Mouse (Mus musculus) limb, embryonic 12.5 days (tissue): ENCODE data around the gene Atp8b5. TPM values are rescaled to one million over a fixed set of nuclear protein-coding genes. Genes with fewer than 3 reads are reported as not detected.

ENCODE experiments used
- ATAC-seq: fragments of 200-750 bp; cut with Nextera tagmentation; 2 replicates; pipeline ENCODE4 v1.8.0; 2017; ENCODE audit warnings: low read depth, moderate TSS enrichment; ENCODE audit not compliant: insufficient number of reproducible peaks, insufficient read depth, low FRiP score, low TSS enrichment
- H3K27ac ChIP-seq: fragments of 300-500 bp; sonication (generic); 2 replicates; pipeline ENCODE4 v1.5.1; 2016; ENCODE audit warnings: mild to moderate bottlenecking, moderate library complexity
- H3K27me3 ChIP-seq: fragments of 300-500 bp; sonication (generic); 2 replicates; pipeline ENCODE4 v1.6.1; 2016; ENCODE audit warnings: mild to moderate bottlenecking, moderate library complexity
- H3K36me3 ChIP-seq: fragments of 300-500 bp; sonication (generic); 2 replicates; pipeline ENCODE4 v1.6.1; 2016; ENCODE audit warnings: mild to moderate bottlenecking, moderate library complexity
- H3K4me1 ChIP-seq: fragments of 300-500 bp; sonication (generic); replicated peaks from 2 replicates; pipeline ENCODE4 v1.6.1; 2016
- H3K4me2 ChIP-seq: fragments of 300-500 bp; sonication (generic); 2 replicates; pipeline ENCODE4 v1.6.1; 2016; ENCODE audit warnings: mild to moderate bottlenecking, moderate library complexity
- H3K4me3 ChIP-seq: fragments of 300-500 bp; sonication (generic); replicated peaks from 2 replicates; pipeline ENCODE4 v1.5.1; 2016; ENCODE audit warnings: mild to moderate bottlenecking
- H3K9ac ChIP-seq: fragments of 300-500 bp; sonication (generic); replicated peaks from 2 replicates; pipeline ENCODE4 v1.6.1; 2016; ENCODE audit warnings: mild to moderate bottlenecking, moderate library complexity
- H3K9me3 ChIP-seq: fragments of 300-500 bp; sonication (generic); 2 replicates; pipeline ENCODE4 v1.6.1; 2016; ENCODE audit warnings: mild to moderate bottlenecking, moderate library complexity
- WGBS: fragments of 180-500 bp; shearing (Covaris S2); methylation state at CpG from one replicate; pipeline ENCODE4 v1.1.7; 2016; 5-methylcytosine and 5-hydroxymethylcytosine counted together
- polyA plus RNA-seq: library from polyadenylated mRNA; unstranded; fragments of >200 nt; fragmentation: Nextera tagmentation; extraction: Ambion mirVana; gene quantifications from 2 replicates; pipeline ENCODE4 v1.2.1, GENCODE M21; 2016

The Atp8b5 gene
- polyA plus RNA-seq, 1 experiment from 2014 or later, result 0.60 TPM

- ATAC-seq, result no peak
- 72% methylated on average over 11 of the region's 11 CpGs for WGBS
- H3K36me3 ChIP-seq, result no peaks in the 10 kb centered on the region
- H3K27me3 ChIP-seq, result no peaks in the 10 kb centered on the region; the same call in none of the 2 replicates
- no peak overlapping the region for H3K27ac ChIP-seq
- no peak overlapping the region for H3K4me2 ChIP-seq
- H3K4me1 ChIP-seq, result no peaks in the 10 kb centered on the region; the same call in 1 of the 2 replicates
- 0 out of 2 replicates have a peak, but pooled peaks cover 3% of the 10 kb centered on the region for H3K9me3 ChIP-seq
- no peak overlapping the region for H3K9ac ChIP-seq
- no peak overlapping the region for H3K4me3 ChIP-seq
Observed at GRCm38 (mm10) chr4:43364914-43365560, 98.1 kb downstream of the Atp8b5 start.

- Histone ChIP-seq H3K4me1 (no peaks in the 10 kb centered on the region; the same call in 1 of the 2 replicates), H3K27ac (no peak overlapping the region), H3K4me3 (no peak overlapping the region), H3K9me3 (no peaks in the 10 kb centered on the region), H3K4me2 (no peak overlapping the region), H3K27me3 (no peaks in the 10 kb centered on the region; the same call in 1 of the 2 replicates), H3K36me3 (no peaks in the 10 kb centered on the region), H3K9ac (no peak overlapping the region)
- no peak for ATAC-seq
- 88% methylated on average over 5 of the region's 5 CpGs for WGBS
Observed at GRCm38 (mm10) chr4:43367295-43367694, 100.3 kb downstream of the Atp8b5 start.

- Histone ChIP-seq H3K4me1 (no peaks in the 10 kb centered on the region; the same call in 1 of the 2 replicates), H3K4me3 (no peak overlapping the region), H3K9me3 (no peaks in the 10 kb centered on the region), H3K4me2 (no peak overlapping the region), H3K27me3 (no peaks in the 10 kb centered on the region; the same call in 1 of the 2 replicates), H3K9ac (no peak overlapping the region), H3K36me3 (no peaks in the 10 kb centered on the region), H3K27ac (no peak overlapping the region)
- WGBS, result 93% methylated on average over 9 of the region's 9 CpGs
- ATAC-seq, result no peak
Observed at GRCm38 (mm10) chr4:43367787-43368186, 100.8 kb downstream of the Atp8b5 start.

GRCm38 (mm10) chr4:43371406-43371805 lies 104.4 kb downstream of the Atp8b5 start:
- WGBS, result 60% methylated on average over 11 of the region's 11 CpGs
- no peaks in the 10 kb centered on the region for H3K9me3 ChIP-seq
- H3K27ac ChIP-seq, result no peak overlapping the region
- H3K4me2 ChIP-seq, result no peak overlapping the region
- no peaks in the 10 kb centered on the region; the same call in 1 of the 2 replicates for H3K27me3 ChIP-seq
- H3K9ac ChIP-seq, result no peak overlapping the region
- no peak for ATAC-seq
- H3K36me3 ChIP-seq, result no peaks in the 10 kb centered on the region
- H3K4me3 ChIP-seq, result no peak overlapping the region
- no peaks in the 10 kb centered on the region for H3K4me1 ChIP-seq

- WGBS, result 66% methylated on average over 4 of the region's 4 CpGs
- ATAC-seq, result no peak
Observed at GRCm38 (mm10) chr4:43372155-43372554, 105.2 kb downstream of the Atp8b5 start.

GRCm38 (mm10) chr4:43374266-43374665 lies 107.3 kb downstream of the Atp8b5 start:
- H3K4me2 ChIP-seq, result no peak overlapping the region
- ATAC-seq, result no peak
- no peak overlapping the region for H3K27ac ChIP-seq
- H3K4me3 ChIP-seq, result no peak overlapping the region
- H3K4me1 ChIP-seq, result no peaks in the 10 kb centered on the region
- peaks cover 8% of the 10 kb centered on the region for H3K27me3 ChIP-seq
- H3K36me3 ChIP-seq, result no peaks in the 10 kb centered on the region
- no peaks in the 10 kb centered on the region for H3K9me3 ChIP-seq
- WGBS, result 79% methylated on average over 4 of the region's 4 CpGs
- H3K9ac ChIP-seq, result no peak overlapping the region

More at GRCm38 (mm10) chr4:43372155-43372554, 105.2 kb downstream of the Atp8b5 start:
- Histone ChIP-seq H3K27ac (no peak overlapping the region), H3K4me3 (no peak overlapping the region), H3K4me2 (no peak overlapping the region), H3K9me3 (no peaks in the 10 kb centered on the region), H3K4me1 (no peaks in the 10 kb centered on the region), H3K9ac (no peak overlapping the region), H3K27me3 (no peaks in the 10 kb centered on the region; the same call in 1 of the 2 replicates), H3K36me3 (no peaks in the 10 kb centered on the region)

- 90% methylated on average over 6 of the region's 6 CpGs for WGBS
- Histone ChIP-seq H3K27me3 (peaks cover 27% of the 10 kb centered on the region), H3K9ac (no peak overlapping the region), H3K36me3 (no peaks in the 10 kb centered on the region), H3K4me3 (no peak overlapping the region), H3K4me2 (no peak overlapping the region), H3K9me3 (no peaks in the 10 kb centered on the region), H3K27ac (no peak overlapping the region), H3K4me1 (peaks cover 10% of the 10 kb centered on the region)
- no peak for ATAC-seq
Observed at GRCm38 (mm10) chr4:43379601-43380000, 112.6 kb downstream of the Atp8b5 start.

- H3K9ac ChIP-seq, result peak overlapping the region; percentile 75; the same call in 1 of the 2 replicates
- 39% methylated on average over 10 of the region's 10 CpGs for WGBS
Observed at GRCm38 (mm10) chr4:43380951-43381350, 114.0 kb downstream of the Atp8b5 start.

GRCm38 (mm10) chr4:43381408-43382154 lies 114.6 kb downstream of the Atp8b5 start, which contains the start of gene Rusc2:
Gene Rusc2, plus strand, starts transcription at chr4:43381979.
- H3K27me3 ChIP-seq, result peaks cover 27% of the 10 kb centered on the region

More at GRCm38 (mm10) chr4:43380951-43381350, 114.0 kb downstream of the Atp8b5 start:
- Histone ChIP-seq H3K4me2 (peak overlapping the region; percentile 85), H3K36me3 (no peaks in the 10 kb centered on the region), H3K4me1 (peaks cover 10% of the 10 kb centered on the region), H3K4me3 (peak overlapping the region; percentile 67), H3K9me3 (no peaks in the 10 kb centered on the region), H3K27ac (no peak overlapping the region), H3K27me3 (peaks cover 27% of the 10 kb centered on the region)
- 0 out of 2 replicates have a peak, but pooled peaks have one; percentile 38 for ATAC-seq

GRCm38 (mm10) chr4:43382155-43383020 lies 115.4 kb downstream of the Atp8b5 start:
- 7% methylated on average over 27 of the region's 33 CpGs for WGBS
- Histone ChIP-seq H3K36me3 (no peaks in the 10 kb centered on the region), H3K27me3 (peaks cover 27% of the 10 kb centered on the region), H3K27ac (no peak overlapping the region), H3K9me3 (no peaks in the 10 kb centered on the region), H3K4me2 (peak overlapping the region; percentile 85), H3K4me1 (peaks cover 10% of the 10 kb centered on the region), H3K4me3 (peak overlapping the region; percentile 67), H3K9ac (peak overlapping the region; percentile 75)
- peak; percentile 78 for ATAC-seq

More at GRCm38 (mm10) chr4:43381408-43382154, 114.6 kb downstream of the Atp8b5 start, which contains the start of gene Rusc2:
- Histone ChIP-seq H3K27ac (no peak within 1 kb of the TSS), H3K4me3 (peak within 1 kb of the TSS; percentile 67), H3K4me1 (peaks cover 10% of the 10 kb centered on the region), H3K9ac (peak within 1 kb of the TSS; percentile 75), H3K4me2 (peak within 1 kb of the TSS; percentile 85), H3K9me3 (no peaks in the 10 kb centered on the region), H3K36me3 (no peaks in the 10 kb centered on the region)
- ATAC-seq, result peak; percentile 85
- WGBS, result 1% methylated on average over 53 of the region's 63 CpGs
